Mouse (Mus musculus): ENCODE results near the gene Zbp1. TPM values are rescaled to one million over a fixed set of nuclear protein-coding genes. Genes with fewer than 3 reads are reported as not detected.

Zbp1 gene
- polyA plus RNA-seq, 1 experiment from 2014 or later: 4.9 TPM

DNA sequence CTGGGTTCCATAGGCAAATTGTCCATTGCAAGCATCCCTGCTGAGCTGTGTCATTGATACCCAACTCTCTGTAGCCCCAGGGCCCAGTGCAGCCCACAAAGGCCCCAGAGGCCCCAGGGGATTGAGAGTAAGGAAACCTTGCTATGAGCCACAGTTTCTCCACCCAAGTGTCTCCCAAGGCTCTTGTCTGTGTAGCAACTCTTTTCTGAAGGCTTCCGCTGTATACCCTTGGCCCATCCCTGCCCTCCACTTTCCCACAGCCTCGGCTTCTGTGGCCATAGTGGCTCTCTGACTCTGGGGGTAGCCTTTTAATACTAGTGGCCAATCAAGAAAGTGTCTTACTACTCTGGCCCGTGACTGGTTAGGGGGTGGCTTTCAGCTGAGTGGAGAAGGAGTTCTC, 15.0 kb downstream of the Zbp1 start:
- 74% methylated on average over 3 of the region's 3 CpGs for WGBS (ENCODE audit: insufficient replicate concordance)
- ATAC-seq: no peak

DNA sequence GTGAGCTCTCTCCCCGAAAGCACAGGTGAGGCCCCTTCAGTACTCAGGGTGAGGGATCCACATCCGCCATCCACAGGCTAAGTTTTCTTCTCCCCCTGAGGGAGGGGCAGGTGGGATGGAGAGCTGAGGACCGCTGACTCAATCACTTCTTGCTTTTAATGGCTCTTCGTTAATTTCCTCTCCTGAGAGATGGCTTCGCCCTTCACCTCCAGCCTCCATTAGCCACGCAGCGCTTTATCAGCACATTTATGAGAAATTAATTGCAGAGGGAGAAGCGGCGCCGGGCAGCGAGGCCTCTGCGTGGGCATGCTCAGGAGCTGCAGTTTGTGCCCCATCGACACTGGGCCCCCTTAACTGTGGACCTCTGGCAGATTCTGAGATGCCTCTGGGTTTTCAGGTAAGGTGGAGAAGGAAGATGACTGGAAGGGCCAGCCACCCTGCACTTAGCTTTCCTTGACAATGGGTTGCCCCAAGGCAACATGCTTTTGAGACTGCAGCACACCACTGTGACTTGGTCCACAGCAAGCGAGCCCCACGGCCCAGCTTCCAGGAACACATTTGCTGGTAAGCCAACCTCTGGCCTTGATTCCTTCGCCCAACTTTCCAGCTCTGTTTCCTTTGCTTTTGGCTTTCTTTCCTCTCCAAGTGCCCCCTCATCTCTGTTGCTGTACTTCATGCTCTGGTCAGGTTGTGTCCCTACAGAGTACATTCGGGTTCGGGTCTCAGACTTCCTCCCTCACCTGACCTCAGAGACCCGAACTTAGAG, 15.6 kb downstream of the Zbp1 start:
- 82% methylated on average over 19 of the region's 19 CpGs for WGBS (ENCODE audit: insufficient replicate concordance)
- Histone ChIP-seq H3K27me3 (ENCODE audit: insufficient read depth, low read length) (no peaks in the 10 kb centered on the region), H3K4me1 (ENCODE audit: insufficient read depth) (no peaks in the 10 kb centered on the region), H3K4me3 (ENCODE audit: low read depth, low read length) (no peak overlapping the region), H3K9me3 (ENCODE audit: low read length) (no peaks in the 10 kb centered on the region), H3K27ac (ENCODE audit: low read depth) (no peak overlapping the region), H3K9ac (replicated peaks) (no peak overlapping the region), H3K36me3 (replicated peaks; ENCODE audit: insufficient read depth, low read length) (no peaks in the 10 kb centered on the region), H3K4me2 (ENCODE audit: low read depth, low read length) (no peak overlapping the region)
- peak; percentile 8 for DNase-seq
- no peak for ATAC-seq
- TF ChIP-seq EP300 (IDR thresholded peaks at IDR 0.05; ENCODE audit: low read depth) (no peak), CTCF (IDR thresholded peaks at IDR 0.05; ENCODE audit: low read depth) (no peak)

More for the DNA sequence above, 15.0 kb downstream of the Zbp1 start:
- Histone ChIP-seq H3K36me3 (replicated peaks; ENCODE audit: insufficient read depth, low read length) (no peaks in the 10 kb centered on the region), H3K27me3 (ENCODE audit: insufficient read depth, low read length) (no peaks in the 10 kb centered on the region), H3K27ac (ENCODE audit: low read depth) (no peak overlapping the region), H3K4me3 (ENCODE audit: low read depth, low read length) (no peak overlapping the region), H3K9ac (replicated peaks) (no peak overlapping the region), H3K4me1 (ENCODE audit: insufficient read depth) (no peaks in the 10 kb centered on the region), H3K9me3 (ENCODE audit: low read length) (no peaks in the 10 kb centered on the region), H3K4me2 (ENCODE audit: low read depth, low read length) (no peak overlapping the region)
- TF ChIP-seq EP300 (IDR thresholded peaks at IDR 0.05; ENCODE audit: low read depth) (no peak), CTCF (IDR thresholded peaks at IDR 0.05; ENCODE audit: low read depth) (no peak)
- no peak for DNase-seq

DNA sequence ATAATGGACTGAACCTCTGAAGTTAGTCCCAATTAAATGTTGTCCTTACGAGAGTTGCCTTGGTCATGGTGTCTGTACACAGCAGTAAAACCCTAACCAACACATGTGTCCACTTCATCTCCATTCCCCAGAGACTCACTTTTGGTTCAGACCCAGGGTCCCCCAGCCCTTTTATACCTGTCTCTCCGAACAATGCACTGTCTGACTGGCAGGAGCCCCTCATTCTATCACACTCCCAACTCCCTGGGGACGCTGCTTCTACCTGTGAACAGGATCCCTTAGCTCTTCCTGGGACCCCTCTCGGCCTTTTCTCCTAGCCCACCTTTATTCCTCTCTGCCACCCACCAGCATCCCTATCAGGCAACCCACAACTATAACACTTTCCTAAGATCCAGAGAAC, 23.9 kb downstream of the Zbp1 start:
- H3K27me3 ChIP-seq (ENCODE audit: insufficient read depth, low read length): no peaks in the 10 kb centered on the region
- H3K27ac ChIP-seq (ENCODE audit: low read depth): no peak overlapping the region
- DNase-seq (no peak), ATAC-seq (no peak)
- no peak overlapping the region for H3K4me3 ChIP-seq (ENCODE audit: low read depth, low read length)
- TF ChIP-seq EP300 (IDR thresholded peaks at IDR 0.05; ENCODE audit: low read depth) (no peak), CTCF (IDR thresholded peaks at IDR 0.05; ENCODE audit: low read depth) (no peak)
- no peaks in the 10 kb centered on the region for H3K36me3 ChIP-seq (replicated peaks; ENCODE audit: insufficient read depth, low read length)
- 74% methylated on average over 4 of the region's 4 CpGs for WGBS (ENCODE audit: insufficient replicate concordance)
- H3K4me2 ChIP-seq (ENCODE audit: low read depth, low read length): no peak overlapping the region
- no peak overlapping the region for H3K9ac ChIP-seq (replicated peaks)
- no peaks in the 10 kb centered on the region for H3K9me3 ChIP-seq (ENCODE audit: low read length)
- no peaks in the 10 kb centered on the region for H3K4me1 ChIP-seq (ENCODE audit: insufficient read depth)

DNA sequence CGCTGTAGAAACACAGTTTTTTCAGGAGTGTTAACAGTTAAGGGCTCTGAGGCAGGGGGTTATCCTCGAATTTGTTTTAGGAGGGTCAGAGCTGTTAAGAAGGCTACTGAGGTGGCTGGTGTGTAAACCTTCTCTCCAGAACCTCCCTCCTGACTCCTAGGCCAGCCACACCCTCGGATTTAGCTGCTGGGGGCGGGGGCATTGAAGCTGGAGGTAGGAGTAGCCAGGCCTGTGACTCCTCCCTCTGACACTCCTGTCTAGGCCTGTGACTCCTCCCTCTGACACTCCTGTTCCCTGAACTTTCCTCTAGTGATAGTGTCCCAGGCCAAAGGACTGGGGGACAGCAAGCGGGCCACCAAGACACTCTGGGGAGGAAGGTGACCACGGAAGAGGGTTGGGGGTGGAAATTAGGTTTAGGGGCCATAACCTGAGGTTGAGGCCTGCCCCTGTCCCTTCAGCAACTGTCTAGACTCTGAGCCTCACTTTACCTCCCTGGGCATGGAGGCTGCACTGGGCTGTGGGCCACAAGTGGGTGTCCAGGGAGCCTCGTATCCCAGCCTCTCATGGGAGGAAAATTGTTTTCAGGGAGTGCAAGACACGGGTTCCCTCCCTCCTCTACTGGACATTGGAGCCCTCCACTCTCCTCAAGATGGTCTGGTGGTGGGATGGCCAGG, 31.4 kb downstream of the Zbp1 start:
- Histone ChIP-seq H3K4me2 (ENCODE audit: low read depth, low read length) (no peak overlapping the region), H3K4me3 (ENCODE audit: low read depth, low read length) (no peak overlapping the region), H3K27ac (ENCODE audit: low read depth) (no peak overlapping the region), H3K4me1 (ENCODE audit: insufficient read depth) (no peaks in the 10 kb centered on the region), H3K36me3 (replicated peaks; ENCODE audit: insufficient read depth, low read length) (no peaks in the 10 kb centered on the region), H3K9ac (replicated peaks) (no peak overlapping the region), H3K27me3 (ENCODE audit: insufficient read depth, low read length) (peaks cover 16% of the 10 kb centered on the region), H3K9me3 (ENCODE audit: low read length) (no peaks in the 10 kb centered on the region)
- whole genome bisulfite sequencing (ENCODE audit: insufficient replicate concordance): 23% methylated on average over 8 of the region's 8 CpGs
- DNase-seq (peak; percentile 61), ATAC-seq (peak; percentile 80)
- no peak for TF ChIP-seq CTCF (IDR thresholded peaks at IDR 0.05; ENCODE audit: low read depth)
- no peak for TF ChIP-seq EP300 (IDR thresholded peaks at IDR 0.05; ENCODE audit: low read depth)

DNA sequence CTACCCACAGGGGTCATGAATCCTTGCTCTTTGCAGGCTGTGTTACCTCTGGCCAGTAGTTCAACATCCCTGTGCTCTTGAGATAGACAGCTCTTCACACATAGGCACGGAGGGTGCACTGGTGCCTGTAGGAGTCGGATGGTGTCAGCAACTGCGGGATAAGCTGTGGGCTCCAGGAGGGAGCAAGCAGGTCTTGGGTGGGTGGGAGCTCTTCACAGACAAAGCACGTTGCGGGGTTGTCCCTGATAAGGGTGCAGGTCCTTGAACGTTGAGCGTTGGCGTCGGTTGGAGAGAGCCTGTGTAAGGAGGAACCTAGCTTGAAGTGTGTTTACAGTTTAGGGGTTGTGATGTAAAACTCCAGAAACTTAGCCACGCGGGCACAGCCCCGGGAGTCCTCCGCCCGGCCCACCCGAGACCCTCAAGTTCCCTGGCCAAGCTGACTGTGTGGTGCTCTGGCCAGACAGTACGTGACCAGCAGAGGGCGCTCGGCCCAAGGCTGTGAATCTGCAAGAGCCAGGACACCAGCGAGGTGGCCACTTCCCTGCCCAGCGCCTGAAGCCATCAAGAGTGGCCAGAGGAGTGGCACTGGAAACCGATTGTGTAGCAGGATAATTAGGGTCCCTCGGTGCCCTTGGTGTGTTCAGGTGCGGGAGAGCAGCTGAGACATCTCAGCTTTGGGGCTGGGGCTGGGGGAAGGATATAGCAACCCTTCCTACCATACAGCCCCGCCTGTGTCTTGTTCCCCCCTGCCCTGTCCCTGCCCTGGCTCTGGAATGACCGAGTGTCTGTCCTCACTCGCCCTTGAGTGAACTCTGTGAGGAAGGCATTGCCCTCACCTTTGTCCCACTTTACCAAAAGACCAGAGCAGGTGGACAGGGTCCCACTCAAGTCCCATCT, 32.4 kb downstream of the Zbp1 start:
- no peak overlapping the region for H3K27ac ChIP-seq (ENCODE audit: low read depth)

DNA sequence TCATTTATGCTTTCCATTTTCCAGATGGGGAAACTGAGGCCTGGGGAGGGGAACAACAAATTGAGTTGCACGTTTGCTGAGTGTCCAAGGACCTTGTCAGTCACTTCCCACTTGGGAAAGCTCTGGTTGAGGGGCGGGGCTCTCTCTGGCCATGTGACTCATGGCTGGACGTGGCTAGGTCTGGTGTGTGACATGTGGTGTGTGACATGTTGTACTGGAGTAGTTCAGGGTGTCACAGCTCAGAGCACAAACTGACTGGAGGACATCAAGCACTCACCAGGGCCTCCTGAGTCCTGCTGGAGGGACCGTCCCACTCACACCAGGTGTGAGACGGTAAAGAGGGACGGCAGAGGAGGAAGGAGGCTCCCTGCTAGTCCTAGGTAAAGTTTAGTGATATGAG, 33.4 kb downstream of the Zbp1 start:
- WGBS (ENCODE audit: insufficient replicate concordance): 50% methylated on average over 6 of the region's 6 CpGs
- no peak for ATAC-seq
- TF ChIP-seq CTCF (IDR thresholded peaks at IDR 0.05; ENCODE audit: low read depth) (no peak), EP300 (IDR thresholded peaks at IDR 0.05; ENCODE audit: low read depth) (no peak)
- Histone ChIP-seq H3K9ac (replicated peaks) (no peak overlapping the region), H3K27ac (ENCODE audit: low read depth) (no peak overlapping the region), H3K4me3 (ENCODE audit: low read depth, low read length) (no peak overlapping the region), H3K27me3 (ENCODE audit: insufficient read depth, low read length) (peaks cover 20% of the 10 kb centered on the region), H3K4me1 (ENCODE audit: insufficient read depth) (no peaks in the 10 kb centered on the region), H3K9me3 (ENCODE audit: low read length) (no peaks in the 10 kb centered on the region), H3K4me2 (ENCODE audit: low read depth, low read length) (no peak overlapping the region), H3K36me3 (replicated peaks; ENCODE audit: insufficient read depth, low read length) (no peaks in the 10 kb centered on the region)
- no peak for DNase-seq

More for the DNA sequence above, 32.4 kb downstream of the Zbp1 start:
- Histone ChIP-seq H3K4me3 (ENCODE audit: low read depth, low read length) (no peak overlapping the region), H3K4me2 (ENCODE audit: low read depth, low read length) (no peak overlapping the region), H3K4me1 (ENCODE audit: insufficient read depth) (no peaks in the 10 kb centered on the region), H3K36me3 (replicated peaks; ENCODE audit: insufficient read depth, low read length) (no peaks in the 10 kb centered on the region), H3K9me3 (ENCODE audit: low read length) (no peaks in the 10 kb centered on the region), H3K9ac (replicated peaks) (no peak overlapping the region), H3K27me3 (ENCODE audit: insufficient read depth, low read length) (peaks cover 16% of the 10 kb centered on the region)
- DNase-seq (peak; percentile 88), ATAC-seq (peak; percentile 62)
- WGBS (ENCODE audit: insufficient replicate concordance): 21% methylated on average over 26 of the region's 26 CpGs
- peak; percentile 98 for TF ChIP-seq CTCF (IDR thresholded peaks at IDR 0.05; ENCODE audit: low read depth)
- no peak for TF ChIP-seq EP300 (IDR thresholded peaks at IDR 0.05; ENCODE audit: low read depth)

Measured in liver, postnatal 0 days (tissue).